ENCODE assay signal across 8 mouse cellular contexts in genomic region chr11:11808820-11809403, GRCm38 (mm10). TPM values are rescaled to one million over a fixed set of nuclear protein-coding genes. Genes with fewer than 3 reads are reported as not detected.
A peak's percentile ranks its signal among the peaks of the same experiment; 100 is the strongest.
DNase-seq lines count a peak whose midpoint lies in the region; ATAC-seq and TF ChIP-seq lines count a peak whose summit lies in the region.

Gene Fignl1 (minus strand): TSS chr11:11808962.

- H3K27ac ChIP-seq in forebrain, embryonic 11.5 days (ENCODE audit: low read depth, low read length): peak within 1 kb of the TSS; percentile 99
- peak within 1 kb of the TSS; percentile 100 for H3K27ac ChIP-seq in heart, embryonic 16.5 days (ENCODE audit: low read length)
- H3K27ac ChIP-seq in liver, embryonic 14.5 days: peak within 1 kb of the TSS; percentile 84
- H3K27ac ChIP-seq in stomach, embryonic 15.5 days: peak within 1 kb of the TSS; percentile 98

- peak; percentile 97 for DNase-seq in c-Kit-positive CD71-positive TER-119-negative erythroid progenitor cells, embryonic 14.5 days (ENCODE audit: low read depth)
- DNase-seq in forebrain, embryonic 11.5 days (ENCODE audit: low spot score): peak; percentile 99
- DNase-seq in kidney, postnatal 36 days: peak; percentile 95 to 98
- peak; percentile 91 to 97 (median 92) for DNase-seq in liver, embryonic 14.5 days (ENCODE audit: low read depth in 3 of 3, low spot score in 3 of 3)
- peak; percentile 99 for DNase-seq in neural tube, embryonic 10.5 days (ENCODE audit: extremely low spot score, low spot score)

- peak within 1 kb of the TSS; percentile 93 for H3K9ac ChIP-seq in forebrain, embryonic 11.5 days (ENCODE audit: low read length)
- H3K9ac ChIP-seq in heart, embryonic 16.5 days (ENCODE audit: low read length): peak within 1 kb of the TSS; percentile 91
- peak within 1 kb of the TSS; percentile 98 for H3K9ac ChIP-seq in liver, embryonic 14.5 days (replicated peaks)
- peak within 1 kb of the TSS; percentile 83 for H3K9ac ChIP-seq in stomach, embryonic 15.5 days

- H3K4me2 ChIP-seq in forebrain, embryonic 11.5 days (ENCODE audit: low read depth, low read length, severe bottlenecking): peak within 1 kb of the TSS; percentile 77
- peak within 1 kb of the TSS; percentile 94 for H3K4me2 ChIP-seq in heart, embryonic 16.5 days (ENCODE audit: low read depth, low read length)
- peak within 1 kb of the TSS; percentile 95 for H3K4me2 ChIP-seq in liver, embryonic 14.5 days (ENCODE audit: low read depth)
- H3K4me2 ChIP-seq in stomach, embryonic 15.5 days: peak within 1 kb of the TSS; percentile 75

- H3K4me3 ChIP-seq in E14TG2a.4 (replicated peaks; ENCODE audit: low read length): peak within 1 kb of the TSS; percentile 86
- H3K4me3 ChIP-seq in forebrain, embryonic 11.5 days (ENCODE audit: low read depth, low read length): peak within 1 kb of the TSS; percentile 64
- H3K4me3 ChIP-seq in heart, embryonic 16.5 days (ENCODE audit: low read length): peak within 1 kb of the TSS; percentile 90
- peak within 1 kb of the TSS; percentile 81 to 94 for H3K4me3 ChIP-seq in liver, embryonic 14.5 days (ENCODE audit: insufficient read depth in 1 of 2, low read depth in 2 of 2, low read length in 2 of 2)
- peak within 1 kb of the TSS; percentile 77 for H3K4me3 ChIP-seq in stomach, embryonic 15.5 days (replicated peaks)

- no peaks in the 10 kb centered on the region for H3K27me3 ChIP-seq in E14TG2a.4 (ENCODE audit: insufficient read depth, low read length)
- H3K27me3 ChIP-seq in forebrain, embryonic 11.5 days (ENCODE audit: control insufficient read depth, insufficient read depth, low read length): no peaks in the 10 kb centered on the region
- no peaks in the 10 kb centered on the region for H3K27me3 ChIP-seq in heart, embryonic 16.5 days (ENCODE audit: control insufficient read depth, insufficient read depth, low read length)
- H3K27me3 ChIP-seq in liver, embryonic 14.5 days (ENCODE audit: control insufficient read depth, insufficient read depth, low read length): no peaks in the 10 kb centered on the region
- no peaks in the 10 kb centered on the region for H3K27me3 ChIP-seq in stomach, embryonic 15.5 days (replicated peaks)

- H3K4me1 ChIP-seq in E14TG2a.4 (replicated peaks; ENCODE audit: low read depth, low read length): peaks cover 52% of the 10 kb centered on the region
- H3K4me1 ChIP-seq in forebrain, embryonic 11.5 days (replicated peaks; ENCODE audit: control insufficient read depth, insufficient read depth, low read length): peaks cover 6% of the 10 kb centered on the region
- peaks cover 11% of the 10 kb centered on the region for H3K4me1 ChIP-seq in heart, embryonic 16.5 days (ENCODE audit: control insufficient read depth, insufficient read depth, low read length)
- peaks cover 20 to 30% of the 10 kb centered on the region in 2 experiments for H3K4me1 ChIP-seq in liver, embryonic 14.5 days (replicated peaks; ENCODE audit: control insufficient read depth in 2 of 2, insufficient read depth in 2 of 2, low read length in 1 of 2)
- H3K4me1 ChIP-seq in stomach, embryonic 15.5 days: peaks cover 7% of the 10 kb centered on the region

- H3K36me3 ChIP-seq in E14TG2a.4 (ENCODE audit: insufficient read depth, low read length): peaks cover 31% of the 10 kb centered on the region
- H3K36me3 ChIP-seq in forebrain, embryonic 11.5 days (ENCODE audit: control insufficient read depth, insufficient read depth, low read length): no peaks in the 10 kb centered on the region
- H3K36me3 ChIP-seq in heart, embryonic 16.5 days (ENCODE audit: control insufficient read depth, insufficient read depth): peaks cover 3% of the 10 kb centered on the region; the same call in 1 of the 2 replicates
- H3K36me3 ChIP-seq in liver, embryonic 14.5 days (replicated peaks; ENCODE audit: control insufficient read depth, insufficient read depth, low read depth): peaks cover 28% of the 10 kb centered on the region
- H3K36me3 ChIP-seq in stomach, embryonic 15.5 days: peaks cover 6% of the 10 kb centered on the region; the same call in 1 of the 2 replicates

- peak; percentile 64 for TF ChIP-seq EP300 in liver, embryonic 14.5 days (IDR thresholded peaks at IDR 0.05; ENCODE audit: low read depth)

- H3K9me3 ChIP-seq in E14TG2a.4 (ENCODE audit: low read length): no peaks in the 10 kb centered on the region
- H3K9me3 ChIP-seq in forebrain, embryonic 11.5 days (ENCODE audit: control insufficient read depth, low read length): no peaks in the 10 kb centered on the region
- H3K9me3 ChIP-seq in heart, embryonic 16.5 days (replicated peaks; ENCODE audit: control insufficient read depth, low read length): no peaks in the 10 kb centered on the region
- no peaks in the 10 kb centered on the region for H3K9me3 ChIP-seq in liver, embryonic 14.5 days (ENCODE audit: control insufficient read depth, low read length)
- no peaks in the 10 kb centered on the region for H3K9me3 ChIP-seq in stomach, embryonic 15.5 days

- TF ChIP-seq CTCF in E14TG2a.4 (conservative IDR thresholded peaks at IDR 0.05; ENCODE audit: low read length): no peak
- peak; percentile 45 for TF ChIP-seq CTCF in liver, embryonic 14.5 days (IDR thresholded peaks at IDR 0.05; ENCODE audit: low read depth)

- WGBS in forebrain, embryonic 11.5 days: under 1% methylated on average over 53 of the region's 53 CpGs
- WGBS in heart, embryonic 16.5 days: under 1% methylated on average over 51 of the region's 53 CpGs
- under 1% methylated on average over 53 of the region's 53 CpGs for WGBS in liver, embryonic 14.5 days (ENCODE audit: insufficient replicate concordance)
- WGBS in stomach, embryonic 15.5 days: under 1% methylated on average over 53 of the region's 53 CpGs

- peak; percentile 95 for ATAC-seq in forebrain, embryonic 11.5 days (replicated peaks; ENCODE audit: low FRiP score)
- peak; percentile 96 for ATAC-seq in heart, embryonic 16.5 days (replicated peaks; ENCODE audit: extremely low read depth, insufficient read depth, low FRiP score)
- peak; percentile 93 for ATAC-seq in liver, embryonic 14.5 days (ENCODE audit: insufficient read depth)
- ATAC-seq in stomach, embryonic 15.5 days (ENCODE audit: insufficient read depth, low FRiP score, low read depth): peak; percentile 98

RNA-seq across cellular contexts. Expression of gene Fignl1, which starts in this region (rescaled TPM):
- 89.5 and 101 TPM in 2 replicates for polyA plus RNA-seq in forebrain, embryonic 11.5 days (2014; fragmentation: Nextera tagmentation; extraction: Ambion mirVana)
- polyA plus RNA-seq in heart, embryonic 16.5 days (2015; fragmentation: Nextera tagmentation; extraction: Ambion mirVana): 46.3 and 56.0 TPM in 2 replicates
- polyA plus RNA-seq in liver, embryonic 14.5 days (2012; rRNA removed): 23.2 and 32.2 TPM in 2 replicates
- 102 and 110 TPM in 2 replicates for polyA plus RNA-seq in liver, embryonic 14.5 days (2014; fragmentation: Nextera tagmentation; extraction: Ambion mirVana)
- polyA plus RNA-seq in stomach, embryonic 15.5 days (2015; fragmentation: Nextera tagmentation; extraction: Ambion mirVana): 54.1 and 54.4 TPM in 2 replicates

Comparison
In these comparisons a context has a peak if more than half of its experiments do, and no peak if none do; other contexts are left out.
1. Peak in every context shown above with its lines: DNase-seq, ATAC-seq, H3K4me3 ChIP-seq and H3K27ac ChIP-seq.